Mouse (Mus musculus): Measurements from ENCODE around the gene Disc1.

The Disc1 gene

DNA sequence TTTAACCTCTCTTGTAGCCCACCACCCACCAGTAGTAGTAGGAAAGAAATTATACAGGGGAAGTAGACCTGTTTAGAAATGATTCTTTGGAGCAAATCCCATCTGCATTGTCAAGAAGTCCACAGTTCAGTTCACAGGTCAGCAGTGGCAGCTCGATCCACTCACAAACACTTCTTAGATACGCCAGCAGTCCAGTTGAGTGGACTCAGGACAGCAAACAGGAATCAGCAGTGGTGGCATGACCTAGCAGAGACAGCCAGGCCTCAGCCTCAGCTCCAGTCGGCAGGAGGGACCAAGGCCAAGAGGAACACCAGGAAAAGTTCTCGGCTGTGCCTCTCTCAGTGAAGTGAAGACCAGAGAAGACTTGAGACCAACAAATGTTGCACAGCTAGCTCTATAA is 121.7 kb downstream of the Disc1 start:
- in situ Hi-C loops (cut with MboI, MseI), result loop anchor here in 1 of 2 experiments (10.0 kb wide), 1 partner anchor 909 kb away; no protein-coding TSS in a partner anchor

DNA sequence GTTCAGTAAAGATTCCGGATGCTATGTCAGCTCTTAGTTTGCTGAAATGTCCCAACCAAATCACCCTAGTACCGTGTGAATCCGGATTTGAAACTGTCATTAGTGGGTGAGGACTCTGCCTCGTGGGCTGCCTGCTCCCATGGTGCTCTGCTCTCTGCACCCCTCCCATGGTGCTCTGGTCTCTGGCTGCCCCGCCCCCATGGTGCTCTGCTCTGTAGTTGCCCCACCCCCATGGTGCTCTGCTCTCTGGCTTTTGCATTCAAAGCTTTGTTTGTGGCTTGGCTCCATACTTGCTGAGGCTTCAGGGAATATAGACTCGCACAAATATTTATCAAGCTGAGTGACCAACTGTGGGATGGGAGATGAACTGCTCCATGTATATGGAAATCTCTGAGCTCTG is 123.1 kb downstream of the Disc1 start:
- in situ Hi-C loops (cut with MboI, MseI), result loop anchor here in 1 of 2 experiments (10.0 kb wide), 1 partner anchor 908 kb away; no protein-coding TSS in a partner anchor

DNA sequence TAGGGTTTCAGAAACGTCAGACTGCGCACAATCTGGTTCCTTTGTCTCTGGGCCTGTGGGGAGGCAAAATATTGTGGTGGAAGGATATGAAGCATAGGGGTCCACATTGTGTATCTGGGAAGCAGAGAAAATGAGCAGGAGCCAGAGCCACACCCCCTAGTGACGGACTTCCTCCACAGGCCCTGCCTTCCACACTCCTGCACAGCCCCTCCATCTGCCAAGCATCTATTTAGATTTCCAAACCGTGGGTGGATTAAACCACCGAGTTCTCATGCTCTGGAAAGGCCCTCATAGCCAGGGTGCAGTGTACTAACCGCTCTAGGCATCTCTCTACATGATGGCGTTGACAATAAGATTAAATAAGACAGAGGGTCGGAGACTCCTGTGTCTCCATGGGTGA is 124.0 kb downstream of the Disc1 start:
- in situ Hi-C loops (cut with MboI, MseI), result loop anchor here in 1 of 2 experiments (10.0 kb wide), 1 partner anchor 907 kb away; no protein-coding TSS in a partner anchor

- in situ Hi-C loops (cut with MboI, MseI), result loop anchor here (5.0 to 10.0 kb wide), 2 partner anchors 391 to 684 kb away; no protein-coding TSS in a partner anchor
Measured at GRCm38 (mm10) chr8:125183548-125184451, 129.8 kb downstream of the Disc1 start.

DNA sequence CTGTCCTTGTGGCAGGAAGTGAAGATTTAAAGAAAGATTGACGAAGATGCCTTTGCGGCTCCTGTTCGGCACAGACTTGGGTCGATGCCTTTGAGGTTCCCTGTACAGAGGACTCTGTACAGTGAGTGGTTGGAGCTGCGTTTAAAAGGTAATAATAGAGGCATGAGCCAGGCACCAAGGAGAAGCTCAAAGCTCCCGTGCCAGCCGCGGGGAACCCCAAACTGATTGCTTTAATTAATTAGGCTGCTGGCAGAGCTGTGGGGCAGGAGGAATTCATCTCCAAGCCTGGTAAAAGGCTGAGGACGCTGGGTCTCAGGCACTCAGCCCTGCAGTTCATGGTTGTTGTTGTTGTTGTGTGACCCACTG is 130.4 kb downstream of the Disc1 start:
- in situ Hi-C loops (cut with MboI, MseI), result loop anchor here (5.0 to 10.0 kb wide), 2 partner anchors 390 to 683 kb away; no protein-coding TSS in a partner anchor

DNA sequence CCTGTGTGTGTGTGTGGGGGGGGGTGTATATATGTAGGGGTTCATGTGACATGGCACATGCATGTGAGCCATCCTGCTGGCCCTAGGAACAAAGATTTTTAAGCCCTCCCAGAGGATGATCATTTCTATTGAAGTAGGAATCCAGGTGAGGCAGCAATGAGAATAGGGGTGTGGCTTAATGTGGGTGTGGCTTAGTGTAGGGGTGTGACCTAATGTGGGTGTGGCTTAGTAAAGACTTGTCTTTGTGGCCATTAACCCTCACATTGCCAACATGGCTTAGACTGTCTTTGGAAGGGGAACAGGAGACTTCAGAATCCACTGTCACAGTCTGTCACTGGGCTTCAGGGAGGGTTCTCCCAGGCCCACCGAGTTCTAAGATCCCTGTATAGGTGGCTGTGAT is 130.9 kb downstream of the Disc1 start:
- in situ Hi-C loops (cut with MboI, MseI), result loop anchor here (5.0 to 10.0 kb wide), 2 partner anchors 390 to 682 kb away; no protein-coding TSS in a partner anchor

GRCm38 (mm10) chr8:125187044-125187443 is 133.0 kb downstream of the Disc1 start:
- in situ Hi-C loops (cut with MboI, MseI), result loop anchor here in 1 of 2 experiments (10.0 kb wide), 1 partner anchor 388 kb away; no protein-coding TSS in a partner anchor

- in situ Hi-C loops (cut with MboI, MseI), result no loop called here
Measured at GRCm38 (mm10) chr8:125193701-125194100, 139.7 kb downstream of the Disc1 start.

DNA sequence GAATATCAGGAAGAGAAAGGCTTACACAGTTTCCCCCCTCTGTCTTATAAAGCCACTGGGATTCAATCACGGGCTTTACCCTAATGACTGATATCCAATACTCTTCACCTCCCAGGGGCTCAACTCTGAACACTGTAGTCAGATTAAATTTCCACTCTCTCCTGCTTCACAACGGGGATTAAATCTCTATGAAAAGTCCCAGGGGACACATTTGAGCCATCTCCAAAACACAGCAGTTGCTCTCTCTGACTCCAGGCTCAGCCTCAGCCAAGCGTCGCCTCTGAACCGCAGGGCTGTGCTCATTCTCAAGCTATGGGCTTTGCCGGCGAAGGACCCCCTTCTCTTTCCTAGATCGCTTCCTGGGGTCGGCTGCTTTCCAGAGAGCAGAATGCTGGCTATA is 141.1 kb downstream of the Disc1 start:
- in situ Hi-C loops (cut with MboI, MseI), result no loop called here

- in situ Hi-C loops (cut with MboI, MseI), result no loop called here
Measured at GRCm38 (mm10) chr8:125196573-125197094, 142.6 kb downstream of the Disc1 start.

GRCm38 (mm10) chr8:125197341-125198002 is 143.5 kb downstream of the Disc1 start:
- in situ Hi-C loops (cut with MboI, MseI), result no loop called here

- in situ Hi-C loops (cut with MboI, MseI), result no loop called here
Measured at GRCm38 (mm10) chr8:125198420-125199196, 144.6 kb downstream of the Disc1 start.

DNA sequence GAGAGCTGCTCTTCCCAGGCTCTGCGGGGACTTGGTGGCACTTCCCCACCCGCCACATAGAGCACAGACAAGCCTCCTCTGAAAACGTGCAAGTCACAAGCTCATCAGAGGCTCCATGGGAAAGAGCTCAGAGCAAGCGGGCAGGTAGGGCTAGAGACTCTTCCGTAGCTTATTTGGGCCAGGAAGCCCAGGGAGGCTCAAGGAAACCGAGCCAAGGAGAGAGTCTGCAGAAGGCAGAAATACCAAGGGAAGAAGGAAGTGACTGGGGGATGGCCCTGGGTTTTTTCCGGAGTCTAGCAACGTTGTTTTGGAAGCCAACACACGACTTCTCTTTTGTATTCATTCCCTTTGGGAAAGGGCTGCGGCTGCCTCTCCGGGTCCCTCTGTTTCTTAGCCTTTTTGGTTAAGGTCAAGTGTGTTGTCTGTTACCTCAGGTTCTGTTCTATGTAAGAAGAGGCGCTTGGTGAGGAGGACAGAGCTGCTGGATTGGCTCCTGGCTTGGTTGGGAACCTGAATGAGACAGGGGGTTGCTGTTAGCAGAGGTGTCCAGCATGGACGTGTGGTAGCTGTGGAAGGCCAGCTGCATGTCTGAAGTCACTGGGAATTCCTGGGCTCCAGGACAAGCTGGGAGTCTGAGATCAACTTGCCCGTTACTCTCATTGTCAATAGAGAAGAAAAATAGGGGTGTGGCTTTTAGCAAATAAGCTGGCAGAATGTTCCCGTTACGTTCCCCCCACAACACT is 145.4 kb downstream of the Disc1 start:
- in situ Hi-C loops (cut with MboI, MseI), result no loop called here

GRCm38 (mm10) chr8:125200273-125200863 is 146.4 kb downstream of the Disc1 start:
- in situ Hi-C loops (cut with MboI, MseI), result loop anchor here in 1 of 2 experiments (10.0 kb wide), 1 partner anchor 1094 kb away; the partner anchor contains the start of gene Slc35f3

- in situ Hi-C loops (cut with MboI, MseI), result loop anchor here in 1 of 2 experiments (10.0 kb wide), 1 partner anchor 1093 kb away; the partner anchor contains the start of gene Slc35f3
Measured at GRCm38 (mm10) chr8:125201650-125202049, 147.7 kb downstream of the Disc1 start.

DNA sequence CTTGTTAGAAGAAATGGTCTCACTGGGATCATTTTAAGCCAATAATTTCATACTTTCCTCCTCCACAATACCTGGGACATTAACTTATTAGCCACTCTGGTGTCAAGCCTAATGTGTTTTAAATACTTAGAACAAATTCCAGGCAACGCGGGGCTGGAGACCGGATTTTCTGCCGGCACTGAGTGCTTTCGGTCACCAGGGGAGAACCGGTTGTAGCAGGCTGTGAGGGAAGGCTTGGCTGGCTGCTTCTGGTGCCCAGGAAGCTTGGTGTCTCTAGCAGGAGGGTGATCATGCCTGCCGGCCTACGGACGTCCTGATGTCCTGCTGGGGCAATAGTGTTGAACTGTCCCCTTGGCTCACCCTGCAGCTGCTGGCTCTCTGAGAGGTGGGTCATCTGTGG is 149.0 kb downstream of the Disc1 start:
- in situ Hi-C loops (cut with MboI, MseI), result loop anchor here in 1 of 2 experiments (10.0 kb wide), 1 partner anchor 1092 kb away; the partner anchor contains the start of gene Slc35f3

DNA sequence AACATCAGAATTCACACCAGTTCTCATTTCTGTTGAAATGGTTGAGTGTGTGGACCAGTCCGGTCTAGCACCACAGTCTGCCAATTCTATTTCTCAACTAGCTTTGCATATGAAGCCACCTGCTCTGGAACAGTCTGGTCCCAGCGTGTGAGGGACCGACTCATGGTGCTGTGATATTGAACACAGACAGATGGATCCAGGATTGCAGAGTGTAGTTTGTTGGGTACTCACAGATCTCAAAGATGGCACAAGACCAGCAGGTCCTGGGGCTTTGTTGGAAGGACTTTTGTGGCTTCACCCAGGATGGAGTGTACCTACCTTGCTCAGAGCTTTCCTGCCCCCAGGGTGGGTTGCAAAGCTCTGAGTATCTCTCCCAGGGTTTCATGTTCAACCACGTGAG is 151.6 kb downstream of the Disc1 start:
- in situ Hi-C loops (cut with MboI, MseI), result loop anchor here in 1 of 2 experiments (10.0 kb wide), 1 partner anchor 1089 kb away; the partner anchor contains the start of gene Slc35f3

DNA sequence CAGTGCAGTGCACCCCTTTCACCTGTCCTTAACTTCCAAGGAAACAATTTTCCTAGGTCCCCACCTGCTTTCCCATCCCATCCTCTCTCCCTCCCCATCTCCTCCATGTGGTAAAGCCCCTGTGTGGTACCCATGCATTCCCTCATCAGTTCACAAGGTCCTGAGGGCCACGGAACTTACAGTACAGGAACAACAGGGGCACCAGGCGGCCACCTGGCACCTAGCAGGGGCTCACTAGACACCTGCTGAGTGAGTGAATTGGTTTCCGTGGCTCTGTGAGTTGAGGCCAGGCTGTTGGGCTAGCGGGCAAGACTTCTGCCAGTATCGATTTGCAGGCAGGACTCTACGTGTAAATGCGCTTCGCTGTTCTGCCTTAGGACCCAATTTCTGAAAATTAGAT is 152.4 kb downstream of the Disc1 start:
- in situ Hi-C loops (cut with MboI, MseI), result loop anchor here in 1 of 2 experiments (10.0 kb wide), 1 partner anchor 1088 kb away; the partner anchor contains the start of gene Slc35f3

- in situ Hi-C loops (cut with MboI, MseI), result loop anchor here in 1 of 2 experiments (10.0 kb wide), 1 partner anchor 1088 kb away; the partner anchor contains the start of gene Slc35f3
Measured at GRCm38 (mm10) chr8:125206962-125207361, 153.0 kb downstream of the Disc1 start.
